Mouse (Mus musculus): ENCODE results near the gene Stim1. TPM values are rescaled to one million over a fixed set of nuclear protein-coding genes. Genes with fewer than 3 reads are reported as not detected.

The Stim1 gene
- total RNA-seq (2023; ENCODE audit: inconsistent age): 71.0 to 85.1 TPM (median 76.3 TPM) in 4 replicates

DNA sequence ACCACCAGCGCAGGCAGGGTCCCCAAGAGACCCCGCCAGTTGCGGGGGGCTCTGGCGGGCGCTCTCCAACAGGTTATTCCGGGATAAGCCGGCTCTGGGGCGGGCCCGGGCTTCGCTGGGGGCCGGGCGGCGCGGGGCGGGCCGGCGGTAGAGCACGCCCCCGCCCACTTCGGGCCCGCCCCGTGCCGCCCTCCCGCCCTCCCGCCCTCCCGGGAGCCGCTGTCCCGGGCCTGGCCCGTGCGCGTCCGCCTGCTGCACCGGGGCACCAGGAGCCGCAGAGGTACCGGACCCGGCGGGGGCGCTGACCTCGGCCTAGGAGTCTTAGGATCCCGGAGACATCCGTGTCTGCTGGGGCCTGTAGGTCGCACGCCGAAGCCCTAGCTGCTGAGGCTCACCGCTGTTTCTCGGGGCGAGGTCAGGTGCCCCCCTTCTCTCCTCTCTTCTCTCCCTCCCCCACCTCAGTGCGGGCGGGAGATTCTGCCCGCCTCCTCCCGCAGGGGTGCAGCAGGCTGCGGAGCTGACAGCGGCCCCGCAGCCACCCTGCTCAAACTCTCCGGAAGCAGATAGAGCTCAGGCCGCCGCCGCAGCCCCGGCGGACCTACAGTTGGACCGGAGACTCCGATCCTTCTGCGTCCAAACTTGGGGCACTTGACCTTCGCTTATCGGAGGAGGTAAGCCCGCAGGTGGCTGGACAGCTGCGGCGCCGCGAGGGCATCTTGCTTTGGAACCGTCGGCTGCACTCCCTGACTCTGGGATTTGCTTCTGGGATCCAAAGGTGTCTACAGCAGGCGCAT is at the start of gene Stim1:
Gene Stim1, plus strand, starts transcription at position 206 of the 794 bp plus-strand sequence.

GRCm38 (mm10) chr7:102255954-102256353 is 11.7 kb upstream of the Stim1 start, which contains the start of gene Rhog:
Gene Rhog (minus strand): TSS chr7:102256054.

DNA sequence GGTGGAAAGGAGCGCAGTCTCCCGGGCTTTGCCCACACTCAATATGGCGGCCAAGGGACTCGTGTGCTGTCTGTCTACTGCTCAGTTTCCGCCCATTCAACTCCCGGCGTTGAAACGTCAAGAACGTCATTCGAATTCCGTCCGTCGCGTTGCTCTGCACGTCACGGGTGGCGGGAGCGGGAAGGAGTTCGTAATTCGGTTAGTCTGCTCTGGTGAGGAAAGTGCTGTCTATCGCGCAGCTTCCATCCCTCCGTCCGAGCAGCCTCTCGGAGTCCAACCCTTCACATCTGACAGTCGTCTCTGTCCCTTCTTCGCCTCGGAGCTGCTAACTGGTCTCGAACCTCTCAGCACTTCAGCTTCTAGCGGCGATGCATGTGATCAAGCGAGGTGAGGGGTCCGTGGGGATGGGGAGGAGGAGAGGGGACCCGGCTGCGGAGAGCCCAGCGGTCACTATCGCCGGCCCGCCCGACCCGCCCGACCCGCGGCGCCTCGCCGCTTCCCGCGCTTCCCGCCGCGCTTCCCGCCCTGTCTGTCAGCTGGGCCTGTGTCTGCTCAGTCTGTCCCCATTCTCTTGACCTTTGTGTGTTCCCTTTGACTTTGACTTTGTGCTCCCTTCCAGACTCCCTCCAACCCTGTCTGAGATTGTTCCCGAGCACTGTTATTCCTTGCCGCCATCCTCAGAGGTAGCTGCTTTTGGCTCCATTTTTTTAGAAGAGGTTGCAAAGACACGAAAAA is 174.2 kb downstream of the Stim1 start, which contains the start of gene Rrm1:
Gene Rrm1, plus strand, starts transcription at position 39 of the 735 bp plus-strand sequence.

GRCm38 (mm10) chr7:102481579-102481978 is 214.0 kb downstream of the Stim1 start, which contains the start of gene Olfr543:
Gene Olfr543 (minus strand): TSS chr7:102481679.

Other genes starting within 250 kb of the Stim1 start
- gene Il18bp, start 249.1 kb upstream of the Stim1 start, total RNA-seq (2023; ENCODE audit: inconsistent age): 8.2 to 11.7 TPM (median 9.8 TPM) in 4 replicates
- 27.1 to 41.5 TPM (median 37.2 TPM) in 4 replicates for gene Rnf121, start 202.3 kb upstream of the Stim1 start, total RNA-seq (2023; ENCODE audit: inconsistent age)
- 43.5 to 52.2 TPM (median 48.8 TPM) in 4 replicates for gene Xndc1, start 202.3 kb upstream of the Stim1 start, total RNA-seq (2023; ENCODE audit: inconsistent age)
- gene Xntrpc, start 202.1 kb upstream of the Stim1 start, total RNA-seq (2023; ENCODE audit: inconsistent age): 5.4 to 7.0 TPM (median 5.8 TPM) in 4 replicates
- 2.7 to 4.2 TPM (median 3.4 TPM) in 4 replicates for gene Trpc2, start 184.7 kb upstream of the Stim1 start, total RNA-seq (2023; ENCODE audit: inconsistent age)
- gene Art1, start 166.1 kb upstream of the Stim1 start, total RNA-seq (2023; ENCODE audit: inconsistent age): not detected in 4 replicates
- 3.7 to 5.7 TPM (median 4.3 TPM) in 4 replicates for gene Art5, start 158.3 kb upstream of the Stim1 start, total RNA-seq (2023; ENCODE audit: inconsistent age)
- not detected in 4 replicates for gene Chrna10, start 151.0 kb upstream of the Stim1 start, total RNA-seq (2023; ENCODE audit: inconsistent age)
- gene Nup98, start 57.6 kb upstream of the Stim1 start, total RNA-seq (2023; ENCODE audit: inconsistent age): 104 to 126 TPM (median 116 TPM) in 4 replicates
- 56.2 to 72.1 TPM (median 56.9 TPM) in 4 replicates for gene Pgap2, start 57.6 kb upstream of the Stim1 start, total RNA-seq (2023; ENCODE audit: inconsistent age)
- 138 to 149 TPM (median 144 TPM) in 4 replicates for gene Rhog, start 11.8 kb upstream of the Stim1 start, total RNA-seq (2023; ENCODE audit: inconsistent age)
- gene Rrm1, start 173.9 kb downstream of the Stim1 start, total RNA-seq (2023; ENCODE audit: inconsistent age): 36.5 to 47.4 TPM (median 43.8 TPM) in 4 replicates
- not detected in 4 replicates for gene Olfr543, start 213.9 kb downstream of the Stim1 start, total RNA-seq (2023; ENCODE audit: inconsistent age)
- not detected in 4 replicates for gene Olfr544, start 220.5 kb downstream of the Stim1 start, total RNA-seq (2023; ENCODE audit: inconsistent age)
- gene Olfr545, start 231.8 kb downstream of the Stim1 start, total RNA-seq (2023; ENCODE audit: inconsistent age): not detected in 4 replicates

Data from B cell, adult (primary cell).